Mouse (Mus musculus): ENCODE data around the gene Zfpm1.

DNA sequence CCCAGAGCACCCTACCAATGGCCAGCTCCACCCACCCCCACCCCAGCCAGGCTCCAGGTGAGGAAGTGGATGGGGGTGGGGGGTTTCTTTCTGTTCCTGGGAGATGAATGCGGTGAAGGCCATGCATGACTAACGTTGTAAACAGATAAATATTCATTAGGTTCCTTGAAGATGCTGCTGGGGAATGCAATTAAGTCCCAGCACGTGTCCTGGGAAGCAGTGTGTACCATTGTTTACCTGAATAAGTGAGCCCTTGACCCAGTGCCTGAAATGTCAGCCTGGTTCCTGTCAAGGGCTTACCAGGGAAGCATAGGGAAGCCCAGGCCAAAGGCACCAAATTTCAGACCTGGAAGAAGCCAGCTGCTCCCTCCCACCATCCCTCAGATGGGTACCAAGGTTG lies 38.6 kb downstream of the Zfpm1 start:
- TF ChIP-seq CTCF (IDR thresholded peaks at IDR 0.05; ENCODE audit: low read depth): no peak
- no peak for TF ChIP-seq EP300 (IDR thresholded peaks at IDR 0.05; ENCODE audit: low read depth)
